Mouse (Mus musculus) heart, postnatal 4 days (tissue): ENCODE measurements around the gene Peli1. TPM values are rescaled to one million over a fixed set of nuclear protein-coding genes. Genes with fewer than 3 reads are reported as not detected.
"Not testable (repeated sequence)": the region's sequence is repeated elsewhere in the genome, so short reads cannot be mapped to it uniquely, and the experiment has no call there.

Source experiments
- DNase-seq: peaks from one replicate; pipeline ENCODE4 v3.0.0; 2021
- total RNA-seq, 2 experiments: library from RNA; stranded (reverse); gene quantifications; 2 replicates each; pipeline ENCODE4 v1.2.3; 2021

Gene Peli1
- total RNA-seq, 2 experiments from 2014 or later = 23.4 to 25.0 TPM

GRCm38 (mm10) chr11:21153111-21153510 lies 62.0 kb downstream of the Peli1 start:
- DNase-seq = no peak

- no peak for DNase-seq
Observed at GRCm38 (mm10) chr11:21157595-21157994, 66.5 kb downstream of the Peli1 start.

DNA sequence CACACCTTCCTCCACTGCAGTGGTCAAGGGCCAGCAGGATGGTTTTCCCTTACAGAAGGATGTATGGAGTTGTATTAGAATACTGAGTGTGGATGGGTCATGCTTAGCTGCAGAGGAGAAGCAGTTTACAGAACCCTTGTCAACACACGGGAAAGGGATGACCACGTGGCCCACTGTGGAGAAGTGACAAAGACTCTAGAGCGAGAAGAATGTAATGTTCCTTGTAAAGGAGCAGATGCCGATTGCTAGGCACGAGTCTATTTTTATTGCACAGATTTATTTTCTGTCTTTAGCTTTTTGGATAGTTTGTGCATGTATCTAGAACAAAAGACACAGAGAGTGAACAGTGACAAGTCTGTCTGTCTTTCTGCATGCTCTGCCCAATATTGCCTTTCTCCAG lies 71.0 kb downstream of the Peli1 start:
- DNase-seq = no peak

GRCm38 (mm10) chr11:21163143-21163542 lies 72.1 kb downstream of the Peli1 start:
- no peak for DNase-seq

GRCm38 (mm10) chr11:21163673-21164072 lies 72.6 kb downstream of the Peli1 start:
- DNase-seq = no peak

GRCm38 (mm10) chr11:21164312-21164993 lies 73.4 kb downstream of the Peli1 start:
- no peak for DNase-seq

DNA sequence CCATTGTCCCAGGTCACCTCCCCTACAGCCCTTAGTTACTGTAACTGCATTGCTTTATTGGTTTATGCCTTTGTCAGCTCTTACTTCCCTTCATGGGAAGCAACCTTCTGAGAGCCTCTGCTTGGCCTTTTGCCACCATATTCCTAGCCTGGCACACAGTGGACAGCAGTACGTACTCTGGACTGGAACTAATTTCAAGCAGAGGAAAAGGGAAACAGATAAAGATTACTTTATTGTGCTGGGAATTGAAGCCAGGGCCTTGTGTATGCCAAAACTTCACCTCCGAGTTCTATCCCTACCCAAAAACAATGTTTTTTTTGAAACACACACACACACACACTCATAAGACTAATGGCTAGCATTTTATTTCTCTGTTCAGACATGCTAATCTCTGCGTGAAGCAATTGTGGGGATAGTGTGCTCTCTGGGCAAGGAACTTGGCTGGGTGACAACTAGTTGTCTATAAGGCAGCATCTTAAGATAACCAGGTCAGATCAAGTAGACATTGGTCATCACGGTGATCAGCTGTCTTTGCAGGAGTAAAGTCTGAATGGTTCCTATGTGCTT lies 74.0 kb downstream of the Peli1 start:
- peak; percentile 32 for DNase-seq

DNA sequence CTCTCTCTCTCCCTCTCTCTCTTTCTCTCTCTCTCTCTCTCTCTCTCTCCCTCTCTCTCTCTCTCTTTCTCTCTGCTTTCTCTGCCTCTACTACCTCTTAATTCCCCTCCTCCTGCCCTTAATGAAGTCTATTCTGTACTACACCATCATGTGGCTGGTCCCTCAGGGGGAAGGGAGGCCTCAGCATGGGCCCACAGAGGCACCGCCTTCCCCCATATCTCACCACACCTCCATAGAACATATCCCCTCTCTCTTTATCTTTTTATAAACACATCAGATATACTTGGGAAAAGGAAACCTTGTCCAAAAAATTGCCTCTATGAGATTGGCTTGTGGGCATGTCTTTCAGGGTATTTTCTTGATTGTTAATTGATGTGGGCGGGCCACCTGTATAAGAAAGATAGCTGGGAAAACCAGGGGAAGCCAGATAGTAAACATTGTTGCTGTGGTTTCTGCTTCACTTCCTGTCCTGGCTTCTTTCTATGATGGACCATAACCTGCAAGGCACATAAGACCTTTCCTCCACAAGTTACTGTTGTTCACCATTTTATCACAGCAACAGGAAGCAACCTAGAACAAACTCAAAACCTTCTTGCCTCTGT lies 75.5 kb downstream of the Peli1 start:
- no peak for DNase-seq

GRCm38 (mm10) chr11:21168828-21169607 lies 77.9 kb downstream of the Peli1 start:
- no peak for DNase-seq

- not testable (repeated sequence) for DNase-seq
Observed at GRCm38 (mm10) chr11:21169608-21169860, 78.4 kb downstream of the Peli1 start.

DNA sequence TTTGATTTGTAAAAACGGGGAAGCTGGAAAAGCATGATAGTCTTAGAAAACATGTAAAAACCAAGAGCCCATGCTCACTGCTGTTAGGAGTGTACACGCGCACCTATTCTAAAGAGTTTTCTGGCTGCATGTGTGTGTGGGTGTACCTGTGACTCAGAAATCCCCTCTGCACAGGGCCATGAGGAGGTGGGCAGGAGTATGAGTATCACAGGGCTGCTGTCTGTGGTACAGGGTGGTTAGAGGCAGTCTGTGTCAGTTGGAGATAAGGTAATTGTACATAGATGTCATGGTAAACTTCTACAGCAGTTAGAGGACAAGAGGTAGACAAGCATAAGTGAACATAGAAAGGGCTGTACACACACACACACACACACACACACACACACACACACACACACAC lies 81.2 kb downstream of the Peli1 start:
- no peak for DNase-seq

GRCm38 (mm10) chr11:21173926-21174325 lies 82.8 kb downstream of the Peli1 start:
- no peak for DNase-seq

GRCm38 (mm10) chr11:21174396-21174795 lies 83.3 kb downstream of the Peli1 start:
- DNase-seq = peak; percentile 25

DNA sequence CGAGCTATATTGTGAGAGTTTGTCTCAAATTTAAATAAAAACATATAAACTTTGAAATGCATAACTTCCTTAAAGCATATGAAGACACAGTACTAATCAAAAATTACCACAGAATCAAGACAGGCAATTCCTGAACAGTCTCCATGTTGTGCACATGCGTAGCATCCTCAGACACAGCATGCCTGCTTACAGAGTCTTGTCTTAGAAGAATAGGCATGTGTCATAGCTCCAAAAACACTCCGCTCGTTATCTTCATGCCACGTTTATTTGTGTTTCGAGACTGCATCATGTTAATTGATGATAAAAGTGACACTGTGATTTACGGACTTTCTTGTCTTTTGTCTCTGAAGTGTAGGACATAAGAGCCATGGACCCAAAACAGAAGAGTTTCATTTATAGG lies 84.0 kb downstream of the Peli1 start:
- DNase-seq = no peak

GRCm38 (mm10) chr11:21176491-21176890 lies 85.4 kb downstream of the Peli1 start:
- no peak for DNase-seq

DNA sequence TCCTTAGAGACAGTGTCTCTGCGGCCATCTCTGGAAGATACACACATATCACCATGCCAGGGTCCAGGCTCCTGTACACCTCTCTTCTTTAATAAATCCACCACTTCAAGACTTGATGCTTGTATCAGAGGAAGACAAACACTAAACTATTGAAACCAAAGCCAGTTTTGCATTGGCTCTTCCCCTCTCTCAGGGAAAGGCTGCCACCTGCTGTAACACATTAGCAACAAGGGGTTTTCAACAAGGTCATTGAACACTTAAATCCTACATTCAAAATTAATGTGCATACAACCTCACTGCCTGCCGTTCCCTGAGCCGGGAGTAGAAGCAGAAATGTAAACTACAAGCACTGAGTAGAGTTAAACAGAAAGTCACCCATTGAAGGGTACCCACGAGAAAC lies 87.3 kb downstream of the Peli1 start:
- peak; percentile 59 for DNase-seq

- DNase-seq = no peak
Observed at GRCm38 (mm10) chr11:21178998-21179645, 88.0 kb downstream of the Peli1 start.

- DNase-seq = not testable (repeated sequence)
Observed at GRCm38 (mm10) chr11:21179873-21180272, 88.8 kb downstream of the Peli1 start.

- DNase-seq = no peak
Observed at GRCm38 (mm10) chr11:21180650-21181049, 89.6 kb downstream of the Peli1 start.

GRCm38 (mm10) chr11:21181616-21182015 lies 90.5 kb downstream of the Peli1 start:
- no peak for DNase-seq

DNA sequence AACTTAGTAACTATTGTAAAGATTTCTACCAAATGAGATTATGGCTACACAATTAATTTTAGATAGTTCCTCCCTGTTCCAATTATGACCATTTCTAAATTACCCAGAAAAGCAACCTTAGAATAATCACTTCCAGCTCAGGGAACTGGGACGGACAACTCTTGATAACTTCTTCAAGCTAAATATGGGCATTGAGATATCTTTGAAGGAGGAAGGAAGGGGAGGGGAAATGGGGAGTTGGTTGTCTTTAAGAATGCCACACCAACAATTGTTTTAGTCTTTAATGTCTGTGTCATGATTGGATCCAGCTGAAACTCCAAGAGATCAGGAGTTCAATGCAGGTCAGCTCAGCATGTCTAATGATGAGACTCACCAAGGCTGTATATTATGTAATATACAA lies 91.6 kb downstream of the Peli1 start:
- no peak for DNase-seq

GRCm38 (mm10) chr11:21191821-21192220 lies 100.7 kb downstream of the Peli1 start:
- DNase-seq = not testable (repeated sequence)

- no peak for DNase-seq
Observed at GRCm38 (mm10) chr11:21194851-21195250, 103.8 kb downstream of the Peli1 start.
